Mouse (Mus musculus): ENCODE data around the gene Naa10. TPM values are rescaled to one million over a fixed set of nuclear protein-coding genes. Genes with fewer than 3 reads are reported as not detected.

The Naa10 gene
- polyA plus RNA-seq, 1 experiment: 82.0 TPM

GRCm38 (mm10) chrX:73966248-73967176, 44.8 kb upstream of the Naa10 start, which contains the start of gene Hcfc1:
TSS of gene Hcfc1 (minus strand) at chrX:73966357.
- TF ChIP-seq CTCF (IDR thresholded peaks at IDR 0.05; ENCODE audit: borderline replicate concordance, control insufficient read depth, extremely low read depth, insufficient read depth, low read length, poor library complexity) (no peak), POLR2A (IDR thresholded peaks at IDR 0.05; ENCODE audit: control insufficient read depth, extremely low read depth, insufficient read depth, low read length, poor library complexity) (peak; percentile 22; the same call in 1 of the 2 replicates)
- no peaks in the 10 kb centered on the region; the same call in 1 of the 2 replicates for H3K36me3 ChIP-seq (ENCODE audit: control insufficient read depth, insufficient read depth, low read length)
- peak within 1 kb of the TSS; percentile 99 for H3K27ac ChIP-seq (ENCODE audit: control insufficient read depth, insufficient read depth, low read length)
- H3K4me3 ChIP-seq (ENCODE audit: control insufficient read depth, insufficient read depth, low read length): peak within 1 kb of the TSS; percentile 95
- DNase-seq: peak; percentile 85
- peaks cover 9% of the 10 kb centered on the region for H3K4me1 ChIP-seq (replicated peaks; ENCODE audit: control insufficient read depth, insufficient read depth, low read length)
- no peaks in the 10 kb centered on the region for H3K27me3 ChIP-seq (ENCODE audit: control insufficient read depth, insufficient read depth, low read length)
- 2% methylated on average over 58 of the region's 58 CpGs for WGBS

- no peak for TF ChIP-seq CTCF (IDR thresholded peaks at IDR 0.05; ENCODE audit: borderline replicate concordance, control insufficient read depth, extremely low read depth, insufficient read depth, low read length, poor library complexity)
- TF ChIP-seq POLR2A (IDR thresholded peaks at IDR 0.05; ENCODE audit: control insufficient read depth, extremely low read depth, insufficient read depth, low read length, poor library complexity): 0 out of 2 replicates have a peak, but pooled peaks have one; percentile 23
- H3K27me3 ChIP-seq (ENCODE audit: control insufficient read depth, insufficient read depth, low read length): no peaks in the 10 kb centered on the region
- peak overlapping the region; percentile 95 for H3K4me3 ChIP-seq (ENCODE audit: control insufficient read depth, insufficient read depth, low read length)
- H3K27ac ChIP-seq (ENCODE audit: control insufficient read depth, insufficient read depth, low read length): peak overlapping the region; percentile 99
- 0% methylated on average over 19 of the region's 20 CpGs for WGBS
- DNase-seq: peak; percentile 71
- peaks cover 6% of the 10 kb centered on the region; the same call in 1 of the 2 replicates for H3K36me3 ChIP-seq (ENCODE audit: control insufficient read depth, insufficient read depth, low read length)
- peaks cover 9% of the 10 kb centered on the region for H3K4me1 ChIP-seq (replicated peaks; ENCODE audit: control insufficient read depth, insufficient read depth, low read length)
Measured at GRCm38 (mm10) chrX:73965307-73965706, 43.6 kb upstream of the Naa10 start.

- DNase-seq: peak; percentile 15
Measured at GRCm38 (mm10) chrX:73964363-73964762, 42.6 kb upstream of the Naa10 start.

DNA sequence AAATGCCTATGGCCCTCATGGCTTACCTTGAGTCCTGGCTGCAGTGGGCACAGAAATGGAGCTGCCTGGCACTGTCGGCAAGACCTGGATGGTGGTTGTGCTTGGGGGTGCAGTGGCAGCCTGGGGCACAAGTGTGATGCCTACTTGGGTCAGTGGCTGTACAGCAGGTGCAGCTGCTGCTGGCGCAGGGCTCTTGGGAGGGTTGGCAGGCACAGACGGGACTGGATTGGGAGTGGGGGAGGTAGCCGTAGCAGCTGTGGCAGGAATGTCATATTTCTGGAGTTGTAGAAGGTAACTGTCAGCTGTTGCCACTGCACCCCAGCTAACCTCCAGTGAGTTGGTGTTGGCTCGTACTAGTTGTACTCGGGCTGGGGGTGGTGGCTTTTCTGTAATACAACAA, 33.2 kb upstream of the Naa10 start:
- DNase-seq: no peak
- no peaks in the 10 kb centered on the region for H3K4me1 ChIP-seq (replicated peaks; ENCODE audit: control insufficient read depth, insufficient read depth, low read length)
- TF ChIP-seq CTCF (IDR thresholded peaks at IDR 0.05; ENCODE audit: borderline replicate concordance, control insufficient read depth, extremely low read depth, insufficient read depth, low read length, poor library complexity) (no peak), POLR2A (IDR thresholded peaks at IDR 0.05; ENCODE audit: control insufficient read depth, extremely low read depth, insufficient read depth, low read length, poor library complexity) (no peak)
- no peaks in the 10 kb centered on the region for H3K27me3 ChIP-seq (ENCODE audit: control insufficient read depth, insufficient read depth, low read length)
- H3K36me3 ChIP-seq (ENCODE audit: control insufficient read depth, insufficient read depth, low read length): peaks cover 90% of the 10 kb centered on the region
- WGBS: 97% methylated on average over 6 of the region's 6 CpGs
- no peak overlapping the region for H3K27ac ChIP-seq (ENCODE audit: control insufficient read depth, insufficient read depth, low read length)
- H3K4me3 ChIP-seq (ENCODE audit: control insufficient read depth, insufficient read depth, low read length): no peak overlapping the region

More at GRCm38 (mm10) chrX:73964363-73964762, 42.6 kb upstream of the Naa10 start:
- TF ChIP-seq POLR2A (IDR thresholded peaks at IDR 0.05; ENCODE audit: control insufficient read depth, extremely low read depth, insufficient read depth, low read length, poor library complexity) (0 out of 2 replicates have a peak, but pooled peaks have one; percentile 26), CTCF (IDR thresholded peaks at IDR 0.05; ENCODE audit: borderline replicate concordance, control insufficient read depth, extremely low read depth, insufficient read depth, low read length, poor library complexity) (no peak)
- 0% methylated on average over 3 of the region's 3 CpGs for WGBS
- Histone ChIP-seq H3K27me3 (ENCODE audit: control insufficient read depth, insufficient read depth, low read length) (no peaks in the 10 kb centered on the region), H3K4me1 (replicated peaks; ENCODE audit: control insufficient read depth, insufficient read depth, low read length) (peaks cover 9% of the 10 kb centered on the region), H3K4me3 (ENCODE audit: control insufficient read depth, insufficient read depth, low read length) (peak overlapping the region; percentile 49), H3K27ac (ENCODE audit: control insufficient read depth, insufficient read depth, low read length) (peak overlapping the region; percentile 86), H3K36me3 (ENCODE audit: control insufficient read depth, insufficient read depth, low read length) (peaks cover 10% of the 10 kb centered on the region)

DNA sequence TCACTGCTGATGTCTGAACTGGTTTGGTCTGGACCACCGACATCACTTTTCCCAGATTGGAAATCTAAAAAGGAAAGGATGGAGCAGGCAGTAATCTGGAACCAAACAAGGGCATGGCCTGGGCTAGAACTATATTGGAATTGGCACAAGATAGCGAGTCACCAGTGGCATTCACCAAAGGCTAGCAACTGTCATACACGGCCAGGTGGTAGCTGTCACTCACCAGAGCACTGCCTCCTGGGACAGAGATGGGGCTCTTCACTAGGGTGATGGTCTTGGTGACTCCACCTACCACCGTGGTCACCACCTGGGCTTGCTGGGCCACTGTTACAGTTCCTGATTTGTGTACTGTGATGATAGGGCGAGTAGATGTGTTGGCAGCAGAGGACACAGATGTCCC, 30.9 kb upstream of the Naa10 start:
- no peak overlapping the region for H3K27ac ChIP-seq (ENCODE audit: control insufficient read depth, insufficient read depth, low read length)
- TF ChIP-seq POLR2A (IDR thresholded peaks at IDR 0.05; ENCODE audit: control insufficient read depth, extremely low read depth, insufficient read depth, low read length, poor library complexity) (no peak), CTCF (IDR thresholded peaks at IDR 0.05; ENCODE audit: borderline replicate concordance, control insufficient read depth, extremely low read depth, insufficient read depth, low read length, poor library complexity) (no peak)
- 97% methylated on average over 5 of the region's 5 CpGs for WGBS
- no peak overlapping the region for H3K4me3 ChIP-seq (ENCODE audit: control insufficient read depth, insufficient read depth, low read length)
- no peaks in the 10 kb centered on the region for H3K27me3 ChIP-seq (ENCODE audit: control insufficient read depth, insufficient read depth, low read length)
- H3K36me3 ChIP-seq (ENCODE audit: control insufficient read depth, insufficient read depth, low read length): peaks cover 90% of the 10 kb centered on the region
- H3K4me1 ChIP-seq (replicated peaks; ENCODE audit: control insufficient read depth, insufficient read depth, low read length): no peaks in the 10 kb centered on the region
- no peak for DNase-seq

DNA sequence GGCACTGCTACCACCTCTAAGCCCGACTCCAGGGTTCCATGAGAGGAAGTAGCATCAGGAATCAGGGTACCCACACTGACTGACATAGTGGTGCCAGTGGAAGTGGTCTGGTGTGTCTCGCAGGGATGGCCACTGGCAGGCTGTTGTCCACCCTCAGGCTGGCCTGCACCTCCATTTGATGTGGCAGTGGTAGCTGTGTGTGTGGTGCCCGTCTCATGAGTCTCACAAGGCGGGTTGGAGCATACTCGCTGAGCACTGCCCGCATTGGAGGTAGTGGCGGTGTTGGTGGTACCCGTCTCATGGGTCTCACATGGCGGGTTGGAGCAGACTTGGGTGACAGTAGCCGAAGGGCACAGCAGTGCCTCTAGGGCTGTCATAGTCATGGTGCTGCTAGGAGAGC, 27.6 kb upstream of the Naa10 start:
- H3K36me3 ChIP-seq (ENCODE audit: control insufficient read depth, insufficient read depth, low read length): peaks cover 85% of the 10 kb centered on the region
- TF ChIP-seq CTCF (IDR thresholded peaks at IDR 0.05; ENCODE audit: borderline replicate concordance, control insufficient read depth, extremely low read depth, insufficient read depth, low read length, poor library complexity) (no peak), POLR2A (IDR thresholded peaks at IDR 0.05; ENCODE audit: control insufficient read depth, extremely low read depth, insufficient read depth, low read length, poor library complexity) (no peak)
- no peak overlapping the region for H3K4me3 ChIP-seq (ENCODE audit: control insufficient read depth, insufficient read depth, low read length)
- WGBS: 94% methylated on average over 10 of the region's 10 CpGs
- no peak for DNase-seq
- no peak overlapping the region for H3K27ac ChIP-seq (ENCODE audit: control insufficient read depth, insufficient read depth, low read length)
- H3K27me3 ChIP-seq (ENCODE audit: control insufficient read depth, insufficient read depth, low read length): no peaks in the 10 kb centered on the region
- H3K4me1 ChIP-seq (replicated peaks; ENCODE audit: control insufficient read depth, insufficient read depth, low read length): no peaks in the 10 kb centered on the region

All from thymus, adult 2 months (tissue).